Mouse (Mus musculus): ENCODE results near the gene Sipa1l1. TPM values are rescaled to one million over a fixed set of nuclear protein-coding genes. Genes with fewer than 3 reads are reported as not detected.

The Sipa1l1 gene
- polyA plus RNA-seq, 1 experiment from 2014 or later, result 34.8 TPM

DNA sequence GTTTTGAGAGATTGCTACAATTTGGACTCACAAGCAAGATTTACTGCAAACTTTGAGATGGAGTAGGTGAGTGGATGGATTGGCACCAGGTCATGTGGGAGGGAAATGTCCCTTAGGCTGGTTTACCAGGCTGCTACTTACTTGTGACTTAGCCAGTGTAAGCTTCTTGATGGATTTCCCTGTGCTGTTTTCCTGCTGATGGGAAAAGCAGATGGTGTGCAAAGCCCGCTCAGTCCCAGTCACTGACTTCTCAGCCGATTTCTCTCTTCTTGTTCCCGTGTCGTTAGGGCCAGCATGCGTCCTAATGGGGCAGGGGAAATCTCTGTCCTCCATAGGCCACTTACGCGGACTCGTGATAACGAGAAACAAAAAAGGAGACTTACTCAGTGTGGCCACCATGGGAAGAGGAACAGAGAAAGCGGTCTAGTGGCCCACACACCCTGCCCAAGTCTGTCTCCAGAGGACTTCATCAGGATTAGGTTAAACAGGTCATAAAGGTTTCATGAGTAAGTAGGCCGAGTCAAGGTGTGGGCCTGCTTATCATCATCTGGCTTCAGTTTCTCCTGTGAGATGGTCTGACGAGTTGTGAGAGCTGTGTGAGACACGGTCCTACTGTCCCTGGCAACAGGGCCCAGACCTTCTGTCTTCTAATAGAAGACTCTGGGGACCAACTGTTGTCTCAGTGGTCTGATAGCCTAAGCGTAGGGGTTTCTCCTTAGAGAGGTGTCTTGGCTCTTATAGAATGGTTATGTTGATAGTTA is 65.5 kb downstream of the Sipa1l1 start:
- peaks cover 37% of the 10 kb centered on the region for H3K4me1 ChIP-seq
- no peak overlapping the region for H3K4me3 ChIP-seq
- H3K27me3 ChIP-seq, result no peaks in the 10 kb centered on the region
- no peak overlapping the region for H3K4me2 ChIP-seq
- WGBS, result 87% methylated on average over 14 of the region's 14 CpGs
- ATAC-seq (ENCODE audit: insufficient number of reproducible peaks, insufficient read depth, low FRiP score, low TSS enrichment, low read depth), result no peak
- H3K9ac ChIP-seq, result no peak overlapping the region
- no peak overlapping the region for H3K27ac ChIP-seq
- H3K36me3 ChIP-seq, result 0 out of 2 replicates have a peak, but pooled peaks cover 5% of the 10 kb centered on the region
- H3K9me3 ChIP-seq, result no peaks in the 10 kb centered on the region

DNA sequence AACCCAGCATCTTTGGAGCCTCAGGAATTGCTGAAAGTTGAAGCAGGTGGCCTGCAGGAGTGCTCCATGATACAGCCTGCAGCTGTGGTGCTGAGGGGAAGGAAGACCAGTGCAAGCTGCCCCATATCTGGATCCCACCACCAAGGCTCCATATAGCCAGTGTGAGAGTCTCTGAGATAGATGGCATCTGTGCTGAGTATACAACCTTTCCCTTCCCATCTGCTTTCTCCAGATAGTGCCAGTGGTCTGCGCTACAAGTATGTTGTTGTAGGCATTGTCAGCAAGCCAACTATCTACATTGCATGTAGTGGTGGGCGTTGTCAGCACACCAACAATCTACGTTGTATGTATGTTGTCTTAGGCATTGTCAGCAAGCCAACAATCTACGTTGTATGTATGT is 68.0 kb downstream of the Sipa1l1 start:
- peaks cover 15% of the 10 kb centered on the region for H3K4me1 ChIP-seq
- H3K4me2 ChIP-seq, result no peak overlapping the region
- 0 out of 2 replicates have a peak, but pooled peaks cover 5% of the 10 kb centered on the region for H3K36me3 ChIP-seq
- H3K27ac ChIP-seq, result no peak overlapping the region
- no peak for ATAC-seq (ENCODE audit: insufficient number of reproducible peaks, insufficient read depth, low FRiP score, low TSS enrichment, low read depth)
- H3K9ac ChIP-seq, result no peak overlapping the region
- 96% methylated on average over 4 of the region's 4 CpGs for WGBS
- no peaks in the 10 kb centered on the region for H3K27me3 ChIP-seq
- H3K4me3 ChIP-seq, result no peak overlapping the region
- no peaks in the 10 kb centered on the region for H3K9me3 ChIP-seq

DNA sequence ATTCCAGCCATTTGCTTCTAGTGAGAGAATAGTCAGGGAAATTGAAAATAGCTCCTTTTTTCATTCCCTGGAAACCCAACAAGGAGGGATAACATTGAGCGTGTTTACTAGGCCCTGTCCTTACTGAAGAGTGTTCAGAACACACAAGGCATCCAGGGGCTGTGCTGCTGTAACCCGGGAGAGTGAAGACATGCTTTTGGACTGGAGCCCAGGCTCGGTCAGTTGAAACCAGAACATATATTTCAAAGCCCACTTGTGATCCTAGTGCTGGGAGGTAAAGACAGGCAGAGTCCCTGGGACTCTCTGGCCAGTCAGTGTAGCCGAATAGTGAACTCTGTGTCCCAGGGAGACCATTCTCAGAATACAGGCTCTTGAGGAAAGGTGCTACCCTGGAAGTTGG is 68.8 kb downstream of the Sipa1l1 start:
- Histone ChIP-seq H3K4me1 (peaks cover 11% of the 10 kb centered on the region; the same call in 1 of the 2 replicates), H3K9ac (no peak overlapping the region), H3K9me3 (no peaks in the 10 kb centered on the region), H3K4me3 (no peak overlapping the region), H3K27ac (no peak overlapping the region), H3K36me3 (0 out of 2 replicates have a peak, but pooled peaks cover 5% of the 10 kb centered on the region), H3K4me2 (no peak overlapping the region), H3K27me3 (no peaks in the 10 kb centered on the region)
- no peak for ATAC-seq (ENCODE audit: insufficient number of reproducible peaks, insufficient read depth, low FRiP score, low TSS enrichment, low read depth)
- 57% methylated on average over 4 of the region's 4 CpGs for WGBS

DNA sequence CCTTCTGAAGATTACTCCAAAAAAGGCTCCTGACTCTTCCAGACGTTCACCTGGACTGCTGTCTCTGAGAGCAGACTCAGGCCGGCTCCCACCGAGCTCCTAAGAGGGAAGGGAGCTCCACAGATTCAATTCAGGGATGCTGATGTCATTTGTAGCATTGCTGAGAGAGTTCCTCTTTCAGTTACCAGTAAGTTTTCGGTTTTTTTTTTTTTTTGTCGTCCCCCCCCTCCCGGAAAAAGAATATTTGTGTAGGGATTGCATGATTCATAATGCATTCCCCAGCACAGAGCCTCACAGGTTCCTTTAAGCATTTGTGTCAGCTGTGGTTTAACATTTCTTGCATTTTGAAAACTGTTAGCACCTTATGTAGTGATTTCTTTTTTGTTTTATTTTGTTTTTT is 71.6 kb downstream of the Sipa1l1 start:
- Histone ChIP-seq H3K27me3 (no peaks in the 10 kb centered on the region), H3K9me3 (no peaks in the 10 kb centered on the region), H3K36me3 (0 out of 2 replicates have a peak, but pooled peaks cover 5% of the 10 kb centered on the region), H3K9ac (no peak overlapping the region), H3K4me1 (peaks cover 14% of the 10 kb centered on the region), H3K4me3 (no peak overlapping the region), H3K27ac (no peak overlapping the region), H3K4me2 (no peak overlapping the region)
- 78% methylated on average over 6 of the region's 6 CpGs for WGBS
- no peak for ATAC-seq (ENCODE audit: insufficient number of reproducible peaks, insufficient read depth, low FRiP score, low TSS enrichment, low read depth)

DNA sequence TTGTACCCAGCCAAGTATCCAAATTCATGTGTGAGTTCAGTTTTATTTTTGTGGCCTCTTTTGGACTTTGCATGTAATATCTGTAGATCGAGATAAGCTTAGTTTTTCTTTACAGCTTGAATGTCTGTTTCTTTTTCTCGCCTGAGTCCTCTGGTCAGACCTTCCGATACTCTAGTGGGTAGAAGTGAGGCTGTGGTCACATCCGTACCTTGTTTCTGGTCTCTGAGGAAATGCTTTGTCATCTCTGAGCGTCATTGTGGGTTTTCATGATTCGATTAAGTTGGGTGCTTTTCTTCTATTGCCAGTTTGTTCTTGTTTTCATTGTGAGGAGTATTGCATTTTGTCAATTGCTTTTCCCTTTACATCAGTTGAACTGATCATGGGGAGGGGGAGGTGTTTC is 76.1 kb downstream of the Sipa1l1 start:
- H3K4me2 ChIP-seq, result no peak overlapping the region
- no peak overlapping the region for H3K9ac ChIP-seq
- H3K36me3 ChIP-seq, result peaks cover 8% of the 10 kb centered on the region; the same call in 1 of the 2 replicates
- H3K27ac ChIP-seq, result no peak overlapping the region
- 72% methylated on average over 6 of the region's 6 CpGs for WGBS
- H3K4me3 ChIP-seq, result no peak overlapping the region
- no peaks in the 10 kb centered on the region for H3K27me3 ChIP-seq
- no peaks in the 10 kb centered on the region for H3K9me3 ChIP-seq
- no peak for ATAC-seq (ENCODE audit: insufficient number of reproducible peaks, insufficient read depth, low FRiP score, low TSS enrichment, low read depth)
- peaks cover 16% of the 10 kb centered on the region for H3K4me1 ChIP-seq

DNA sequence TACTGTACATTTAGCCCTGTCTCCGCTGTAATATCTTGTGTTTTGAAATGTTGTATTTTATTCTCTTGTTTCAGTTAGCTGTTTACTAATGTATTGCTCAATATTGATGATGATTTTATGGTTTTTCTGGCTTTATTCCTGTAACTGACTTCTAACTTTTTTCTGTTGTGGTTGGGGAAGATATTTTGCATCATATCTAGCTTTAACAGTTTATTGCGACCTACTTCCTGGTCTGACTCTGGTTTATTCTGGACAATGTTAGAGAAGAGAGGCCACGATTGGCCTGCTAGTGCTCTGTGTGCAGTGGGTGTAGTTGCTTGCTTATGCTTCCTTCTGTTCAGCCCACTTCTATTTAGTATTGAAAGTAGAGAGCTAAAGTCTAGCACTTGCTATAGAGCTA is 77.3 kb downstream of the Sipa1l1 start:
- no peak overlapping the region for H3K9ac ChIP-seq
- H3K36me3 ChIP-seq, result peaks cover 8% of the 10 kb centered on the region; the same call in 1 of the 2 replicates
- H3K27ac ChIP-seq, result no peak overlapping the region
- WGBS, result 84% methylated on average over 3 of the region's 3 CpGs
- no peak overlapping the region for H3K4me3 ChIP-seq
- no peaks in the 10 kb centered on the region for H3K9me3 ChIP-seq
- peaks cover 16% of the 10 kb centered on the region for H3K4me1 ChIP-seq
- ATAC-seq (ENCODE audit: insufficient number of reproducible peaks, insufficient read depth, low FRiP score, low TSS enrichment, low read depth), result no peak
- no peaks in the 10 kb centered on the region for H3K27me3 ChIP-seq
- no peak overlapping the region for H3K4me2 ChIP-seq

DNA sequence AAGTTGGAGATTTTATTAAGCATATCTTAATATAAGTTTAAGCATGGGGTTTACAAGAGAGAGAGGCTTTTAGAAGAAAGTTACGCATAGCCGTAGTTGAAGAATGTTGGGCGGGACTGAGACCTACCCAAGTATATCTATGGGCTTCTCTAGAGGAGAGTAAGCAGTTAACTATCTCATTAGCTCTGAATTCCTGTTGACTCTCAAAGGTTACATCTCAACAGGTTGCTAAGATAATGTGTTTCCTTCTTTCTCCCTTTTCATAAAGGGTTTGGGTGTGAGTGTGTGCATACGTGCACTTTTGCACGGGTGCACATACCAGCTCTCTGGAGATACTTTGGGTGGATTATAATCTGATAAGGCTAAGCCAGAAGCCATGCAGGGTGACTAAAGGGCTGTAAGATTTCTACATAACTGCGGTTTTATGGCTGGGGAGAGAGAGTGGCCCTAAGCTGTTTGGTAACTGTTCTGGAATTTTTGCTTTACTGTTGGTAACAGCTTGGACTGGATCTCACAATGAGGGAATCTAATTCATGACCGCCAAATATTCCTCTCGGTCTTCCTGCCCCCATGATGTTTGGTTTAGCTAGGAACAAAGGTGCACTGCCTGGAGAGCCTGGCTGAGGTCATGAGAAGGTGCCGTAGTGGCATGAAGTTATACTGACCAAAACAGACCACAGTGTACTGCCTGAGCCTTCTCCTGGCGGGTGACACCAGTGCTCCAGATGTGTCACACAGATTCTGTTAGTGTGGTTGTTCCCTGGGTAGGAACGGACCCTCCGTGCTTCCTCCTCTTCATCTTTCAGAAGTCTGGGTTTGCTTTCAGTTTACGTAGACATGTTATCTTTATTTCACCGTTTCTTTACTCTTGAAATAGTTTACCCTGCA is 78.5 kb downstream of the Sipa1l1 start:
- H3K4me1 ChIP-seq, result peaks cover 16% of the 10 kb centered on the region
- no peak overlapping the region for H3K9ac ChIP-seq
- ATAC-seq (ENCODE audit: insufficient number of reproducible peaks, insufficient read depth, low FRiP score, low TSS enrichment, low read depth), result no peak
- peaks cover 8% of the 10 kb centered on the region; the same call in 1 of the 2 replicates for H3K36me3 ChIP-seq
- no peaks in the 10 kb centered on the region for H3K27me3 ChIP-seq
- H3K4me3 ChIP-seq, result no peak overlapping the region
- no peaks in the 10 kb centered on the region for H3K9me3 ChIP-seq
- WGBS, result 91% methylated on average over 14 of the region's 14 CpGs
- H3K27ac ChIP-seq, result no peak overlapping the region
- no peak overlapping the region for H3K4me2 ChIP-seq

DNA sequence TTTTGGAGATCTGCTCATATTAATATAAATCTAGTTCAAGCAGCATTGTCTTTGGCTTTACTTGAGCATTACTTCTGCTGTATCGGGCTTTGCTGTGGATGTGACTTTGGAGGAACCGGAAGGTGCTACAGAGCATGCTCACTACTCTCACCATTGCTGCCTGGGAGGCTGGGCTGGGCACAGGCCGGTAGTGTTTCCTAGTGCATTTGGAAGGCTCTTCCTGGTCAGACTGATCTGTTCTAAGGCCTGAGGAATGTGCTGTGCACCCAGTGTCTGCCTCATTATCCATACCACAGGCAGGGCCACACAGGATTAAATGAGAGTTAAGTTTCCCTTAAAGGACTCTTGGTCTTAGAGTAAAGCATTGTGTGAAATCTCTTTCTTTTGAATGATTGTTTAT is 79.4 kb downstream of the Sipa1l1 start:
- H3K27ac ChIP-seq, result no peak overlapping the region
- no peak overlapping the region for H3K4me3 ChIP-seq
- peaks cover 16% of the 10 kb centered on the region for H3K4me1 ChIP-seq
- H3K9me3 ChIP-seq, result no peaks in the 10 kb centered on the region
- H3K4me2 ChIP-seq, result no peak overlapping the region
- H3K36me3 ChIP-seq, result peaks cover 8% of the 10 kb centered on the region; the same call in 1 of the 2 replicates
- WGBS, result 83% methylated on average over 3 of the region's 3 CpGs
- ATAC-seq (ENCODE audit: insufficient number of reproducible peaks, insufficient read depth, low FRiP score, low TSS enrichment, low read depth), result no peak
- no peak overlapping the region for H3K9ac ChIP-seq
- no peaks in the 10 kb centered on the region for H3K27me3 ChIP-seq

DNA sequence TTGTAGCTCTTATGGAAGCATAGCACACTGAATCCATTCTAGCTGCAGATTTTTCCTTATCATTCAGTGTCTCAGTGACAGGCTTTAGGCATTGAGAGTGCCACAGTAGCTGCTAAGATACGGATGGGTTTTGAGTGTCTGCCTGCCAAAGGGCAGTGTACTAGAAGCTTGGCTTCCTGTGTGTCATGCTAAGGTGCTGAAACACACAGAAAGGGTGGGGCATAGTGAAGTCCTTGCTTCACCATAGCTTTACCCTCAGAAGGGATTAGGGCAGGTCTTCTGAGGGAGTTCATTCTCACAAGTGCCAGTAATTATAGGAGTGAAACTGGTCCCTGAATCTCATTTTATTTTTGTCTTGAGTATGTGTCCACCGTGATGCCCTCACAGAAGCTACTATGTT is 82.2 kb downstream of the Sipa1l1 start:
- no peak overlapping the region for H3K4me3 ChIP-seq
- no peak overlapping the region for H3K4me2 ChIP-seq
- H3K9ac ChIP-seq, result no peak overlapping the region
- peaks cover 11% of the 10 kb centered on the region; the same call in 1 of the 2 replicates for H3K36me3 ChIP-seq
- H3K27ac ChIP-seq, result no peak overlapping the region
- WGBS, result 84% methylated on average over 2 of the region's 2 CpGs
- H3K9me3 ChIP-seq, result no peaks in the 10 kb centered on the region
- ATAC-seq (ENCODE audit: insufficient number of reproducible peaks, insufficient read depth, low FRiP score, low TSS enrichment, low read depth), result no peak
- H3K27me3 ChIP-seq, result no peaks in the 10 kb centered on the region
- peaks cover 9% of the 10 kb centered on the region; the same call in 1 of the 2 replicates for H3K4me1 ChIP-seq

DNA sequence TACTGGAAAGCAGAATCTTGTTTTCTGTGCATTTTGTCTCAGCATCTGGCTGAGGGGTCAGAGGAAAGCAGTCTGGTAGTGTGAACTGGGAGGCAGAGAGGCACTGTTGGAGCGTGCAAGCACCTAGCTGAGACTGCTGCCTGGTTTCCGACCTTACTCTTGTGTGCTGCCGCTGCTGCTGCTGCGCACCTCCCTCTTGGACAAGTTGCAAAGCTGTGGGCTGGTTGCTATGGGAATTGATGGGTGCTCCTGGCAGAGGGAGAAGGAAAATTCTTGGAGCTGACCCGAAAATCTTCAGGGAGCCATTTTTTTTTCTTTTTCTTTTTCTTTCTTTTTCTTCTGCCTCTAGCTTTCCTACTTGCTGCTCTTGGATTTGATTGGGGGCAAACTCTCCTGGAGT is 85.0 kb downstream of the Sipa1l1 start:
- Histone ChIP-seq H3K4me2 (no peak overlapping the region), H3K36me3 (peaks cover 9% of the 10 kb centered on the region; the same call in 1 of the 2 replicates), H3K9ac (no peak overlapping the region), H3K27ac (no peak overlapping the region), H3K4me1 (peaks cover 7% of the 10 kb centered on the region), H3K4me3 (no peak overlapping the region), H3K27me3 (no peaks in the 10 kb centered on the region), H3K9me3 (no peaks in the 10 kb centered on the region)
- no peak for ATAC-seq (ENCODE audit: insufficient number of reproducible peaks, insufficient read depth, low FRiP score, low TSS enrichment, low read depth)
- 80% methylated on average over 5 of the region's 5 CpGs for WGBS

DNA sequence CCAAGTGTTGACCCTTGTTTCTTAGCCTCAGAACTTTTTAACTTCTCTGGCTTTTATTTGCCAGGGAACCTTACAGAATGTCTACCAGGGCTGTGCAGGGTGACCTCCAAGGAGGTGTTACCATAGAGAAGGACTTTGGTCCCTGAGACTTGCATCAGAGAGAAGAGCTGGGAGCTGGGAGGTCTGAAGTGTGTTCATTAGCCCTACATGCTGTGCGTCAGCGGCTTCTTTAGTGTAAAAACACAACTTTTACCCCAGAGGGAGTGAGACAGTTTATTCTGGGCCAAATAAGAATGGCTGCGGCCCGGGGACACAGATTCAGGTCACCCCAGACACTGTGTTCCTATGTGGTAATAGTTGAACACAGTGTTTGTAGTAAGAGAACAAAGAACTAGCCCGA is 86.9 kb downstream of the Sipa1l1 start:
- Histone ChIP-seq H3K4me3 (no peak overlapping the region), H3K27ac (no peak overlapping the region), H3K9me3 (no peaks in the 10 kb centered on the region), H3K4me1 (peaks cover 13% of the 10 kb centered on the region), H3K9ac (no peak overlapping the region), H3K4me2 (no peak overlapping the region), H3K36me3 (0 out of 2 replicates have a peak, but pooled peaks cover 3% of the 10 kb centered on the region), H3K27me3 (no peaks in the 10 kb centered on the region)
- ATAC-seq (ENCODE audit: insufficient number of reproducible peaks, insufficient read depth, low FRiP score, low TSS enrichment, low read depth), result no peak
- WGBS, result 83% methylated on average over 5 of the region's 5 CpGs
